Mouse (Mus musculus) lung, embryonic 15.5 days (tissue): Measurements from ENCODE around the gene Dlg5. TPM values are rescaled to one million over a fixed set of nuclear protein-coding genes. Genes with fewer than 3 reads are reported as not detected.

Experiments
- ATAC-seq: fragments of 200-750 bp; cut with Nextera tagmentation; 2 replicates; pipeline ENCODE4 v1.8.0; 2017; ENCODE audit warnings: moderate number of reproducible peaks, borderline replicate concordance; ENCODE audit not compliant: low FRiP score, low TSS enrichment; ENCODE audit errors: extremely low read depth
- H3K27ac ChIP-seq: fragments of 300-500 bp; sonication (generic); 2 replicates; pipeline ENCODE4 v1.5.1; 2015; ENCODE audit warnings: moderate library complexity, mild to moderate bottlenecking, inconsistent platforms
- H3K27me3 ChIP-seq: fragments of 300-500 bp; sonication (generic); 2 replicates; pipeline ENCODE4 v1.6.1; 2015; ENCODE audit warnings: inconsistent platforms
- H3K36me3 ChIP-seq: fragments of 300-500 bp; sonication (generic); 2 replicates; pipeline ENCODE4 v1.6.1; 2015; ENCODE audit warnings: inconsistent platforms
- H3K4me1 ChIP-seq: fragments of 300-500 bp; sonication (generic); 2 replicates; pipeline ENCODE4 v1.6.1; 2015; ENCODE audit warnings: inconsistent platforms
- H3K4me2 ChIP-seq: fragments of 300-500 bp; sonication (generic); 2 replicates; pipeline ENCODE4 v1.6.1; 2015; ENCODE audit warnings: inconsistent platforms, mild to moderate bottlenecking, moderate library complexity
- H3K4me3 ChIP-seq: fragments of 300-500 bp; sonication (generic); 2 replicates; pipeline ENCODE4 v1.5.1; 2015; ENCODE audit warnings: mild to moderate bottlenecking, inconsistent platforms
- H3K9ac ChIP-seq: fragments of 300-500 bp; sonication (generic); 2 replicates; pipeline ENCODE4 v1.6.1; 2015; ENCODE audit warnings: inconsistent platforms
- H3K9me3 ChIP-seq: fragments of 300-500 bp; sonication (generic); 2 replicates; pipeline ENCODE4 v1.6.1; 2016; ENCODE audit warnings: inconsistent platforms
- WGBS: fragments of 180-500 bp; shearing (Covaris S2); methylation state at CpG from one replicate; pipeline ENCODE4 v1.1.7; 2015; 5-methylcytosine and 5-hydroxymethylcytosine counted together
- microRNA-seq: library from miRNA; unstranded; fragments of <30 nt; microRNA quantifications from one replicate; pipeline ENCODE4, GENCODE M21; 2016
- polyA plus RNA-seq: library from polyadenylated mRNA; unstranded; fragments of >200 nt; fragmentation: Nextera tagmentation; extraction: Ambion mirVana; gene quantifications from 2 replicates; pipeline ENCODE4 v1.2.1, GENCODE M21; 2015

The Dlg5 gene
- polyA plus RNA-seq, 1 experiment from 2014 or later = 12.8 TPM

GRCm38 (mm10) chr14:24093221-24093620 is 152.5 kb downstream of the Dlg5 start:
- no peaks in the 10 kb centered on the region for H3K4me1 ChIP-seq
- H3K9me3 ChIP-seq = no peaks in the 10 kb centered on the region
- H3K36me3 ChIP-seq = no peaks in the 10 kb centered on the region
- WGBS = 93% methylated on average over 4 of the region's 4 CpGs
- no peak overlapping the region for H3K4me2 ChIP-seq
- H3K27me3 ChIP-seq = no peaks in the 10 kb centered on the region
- ATAC-seq = no peak
- no peak overlapping the region for H3K27ac ChIP-seq
- no peak overlapping the region for H3K9ac ChIP-seq
- no peak overlapping the region for H3K4me3 ChIP-seq

GRCm38 (mm10) chr14:24092391-24092790 is 153.3 kb downstream of the Dlg5 start:
- 66% methylated on average over 3 of the region's 3 CpGs for WGBS
- no peak overlapping the region for H3K4me3 ChIP-seq
- H3K9ac ChIP-seq = no peak overlapping the region
- no peaks in the 10 kb centered on the region for H3K9me3 ChIP-seq
- no peak overlapping the region for H3K4me2 ChIP-seq
- no peaks in the 10 kb centered on the region for H3K4me1 ChIP-seq
- H3K36me3 ChIP-seq = no peaks in the 10 kb centered on the region
- ATAC-seq = no peak
- no peaks in the 10 kb centered on the region for H3K27me3 ChIP-seq
- H3K27ac ChIP-seq = no peak overlapping the region

DNA sequence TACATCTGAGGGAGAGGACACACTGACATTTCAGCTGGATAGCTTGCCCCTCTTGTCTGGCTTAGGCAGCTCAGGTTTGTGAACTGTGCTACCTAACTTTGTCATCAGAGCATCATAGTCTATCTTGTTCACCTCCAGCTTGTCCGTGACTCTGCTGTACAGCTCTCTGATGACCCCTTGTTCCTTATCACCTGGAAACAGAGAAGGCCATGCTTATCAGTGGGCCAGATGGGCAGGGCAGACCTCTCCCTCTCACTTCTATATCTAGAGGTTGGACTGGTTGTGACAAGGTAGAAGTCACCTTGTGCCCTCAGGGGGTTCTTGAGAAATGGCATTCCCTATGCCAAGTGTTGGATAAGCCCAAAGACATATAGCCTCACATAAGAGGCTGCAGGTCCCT is 154.9 kb downstream of the Dlg5 start:
- Histone ChIP-seq H3K9ac (no peak overlapping the region), H3K27ac (no peak overlapping the region), H3K27me3 (no peaks in the 10 kb centered on the region), H3K9me3 (no peaks in the 10 kb centered on the region), H3K4me1 (no peaks in the 10 kb centered on the region), H3K4me2 (no peak overlapping the region), H3K4me3 (no peak overlapping the region), H3K36me3 (no peaks in the 10 kb centered on the region)
- no peak for ATAC-seq
- 21% methylated on average over 1 of the region's 1 CpGs for WGBS

DNA sequence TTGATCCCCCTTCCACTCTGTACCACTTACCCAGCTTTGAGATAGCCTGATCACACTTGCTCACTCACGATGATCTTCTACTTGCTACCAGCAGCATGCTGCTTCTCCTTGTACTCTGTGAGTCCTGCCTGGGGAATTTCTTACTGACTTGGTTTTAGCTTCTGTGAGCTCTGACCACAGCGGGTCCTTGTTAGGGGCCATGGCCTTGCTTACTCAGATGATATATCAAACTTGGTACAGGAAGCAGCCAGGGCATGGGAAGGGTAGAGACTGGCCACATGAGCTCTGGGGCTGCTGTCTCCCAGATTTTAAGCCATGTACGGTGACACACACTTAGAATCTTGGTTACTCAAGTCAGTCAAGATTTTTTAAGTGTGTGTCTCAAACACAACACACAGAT is 156.5 kb downstream of the Dlg5 start:
- no peak overlapping the region for H3K27ac ChIP-seq
- 70% methylated on average over 3 of the region's 3 CpGs for WGBS
- H3K36me3 ChIP-seq = no peaks in the 10 kb centered on the region
- no peaks in the 10 kb centered on the region for H3K4me1 ChIP-seq
- H3K4me2 ChIP-seq = no peak overlapping the region
- no peak overlapping the region for H3K9ac ChIP-seq
- H3K4me3 ChIP-seq = no peak overlapping the region
- no peak for ATAC-seq
- no peaks in the 10 kb centered on the region for H3K9me3 ChIP-seq
- no peaks in the 10 kb centered on the region for H3K27me3 ChIP-seq

DNA sequence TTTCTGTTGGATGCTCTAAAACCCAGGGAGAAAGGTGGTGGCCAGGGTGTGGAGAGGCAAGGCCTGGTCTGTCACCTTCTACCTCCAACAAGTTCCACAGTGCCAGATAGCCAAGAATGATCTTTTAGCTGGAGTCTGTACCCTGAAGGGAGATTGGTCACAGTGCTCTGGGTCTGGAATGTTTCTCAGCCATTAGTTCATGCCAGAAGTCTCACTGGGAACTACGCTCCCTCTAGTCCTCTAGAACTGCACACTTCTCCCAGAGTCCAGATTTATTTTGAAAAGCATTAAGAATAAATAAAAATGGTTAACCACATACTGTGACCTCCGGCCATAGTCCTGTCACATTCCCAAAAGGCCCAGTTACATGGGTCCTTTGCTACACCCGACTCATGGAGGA is 158.3 kb downstream of the Dlg5 start:
- 80% methylated on average over 3 of the region's 3 CpGs for WGBS
- no peak for ATAC-seq

DNA sequence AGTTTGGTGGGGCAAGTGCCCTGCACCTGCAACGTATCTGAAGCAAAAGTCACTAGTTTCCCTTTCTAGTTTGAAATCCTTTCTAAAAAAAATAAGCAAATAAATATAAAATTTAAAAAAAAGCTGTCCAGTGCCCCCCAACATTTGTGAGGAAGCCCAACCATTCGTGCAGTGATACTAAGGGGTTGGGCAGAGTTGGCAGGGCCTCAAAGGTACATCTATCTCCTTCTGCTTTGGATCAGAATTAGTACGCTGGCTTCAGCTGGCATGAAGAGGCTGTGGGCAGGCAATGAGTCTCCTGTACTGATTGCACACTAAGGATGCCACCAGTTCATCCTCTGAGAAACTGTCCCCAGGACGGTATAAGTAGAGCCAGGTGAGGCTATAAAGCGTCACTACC is 159.2 kb downstream of the Dlg5 start:
- H3K36me3 ChIP-seq = no peaks in the 10 kb centered on the region
- H3K27me3 ChIP-seq = no peaks in the 10 kb centered on the region
- ATAC-seq = no peak
- H3K4me2 ChIP-seq = no peak overlapping the region
- H3K4me1 ChIP-seq = no peaks in the 10 kb centered on the region
- 52% methylated on average over 5 of the region's 5 CpGs for WGBS
- H3K9ac ChIP-seq = no peak overlapping the region
- no peak overlapping the region for H3K27ac ChIP-seq
- no peak overlapping the region for H3K4me3 ChIP-seq
- no peaks in the 10 kb centered on the region for H3K9me3 ChIP-seq

More for the DNA sequence above, 158.3 kb downstream of the Dlg5 start:
- Histone ChIP-seq H3K36me3 (no peaks in the 10 kb centered on the region), H3K9ac (no peak overlapping the region), H3K27ac (no peak overlapping the region), H3K27me3 (no peaks in the 10 kb centered on the region), H3K4me1 (no peaks in the 10 kb centered on the region), H3K9me3 (no peaks in the 10 kb centered on the region), H3K4me2 (no peak overlapping the region), H3K4me3 (no peak overlapping the region)

Small RNAs within 50 kb of the gene (microRNA-seq; reads per million reads assigned to microRNA genes)
- gene Mir7210 = not detected

Other genes with a start within 250 kb of the Dlg5 start
- gene Kcnma1, start 231.4 kb downstream of the Dlg5 start, polyA plus RNA-seq = 1.4 and 1.6 TPM in 2 replicates
- gene E330034G19Rik, start 47.3 kb upstream of the Dlg5 start, polyA plus RNA-seq = not detected in 2 replicates
- 17.6 and 18.7 TPM in 2 replicates for gene Polr3a, start 241.1 kb upstream of the Dlg5 start, polyA plus RNA-seq
- gene Rps24, start 241.2 kb upstream of the Dlg5 start, polyA plus RNA-seq = 761 and 812 TPM in 2 replicates